Mouse (Mus musculus): ENCODE measurements around the gene Kansl2. TPM values are rescaled to one million over a fixed set of nuclear protein-coding genes. Genes with fewer than 3 reads are reported as not detected.
A peak's percentile ranks its signal among the peaks of the same experiment; 100 is the strongest.
"Not testable (repeated sequence)": the region's sequence is repeated elsewhere in the genome, so short reads cannot be mapped to it uniquely, and the experiment has no call there.

The Kansl2 gene
- polyA plus RNA-seq, 1 experiment from 2014 or later: 121 TPM

- WGBS: under 1% methylated on average over 18 of the region's 18 CpGs
- H3K9me3 ChIP-seq (replicated peaks): no peaks in the 10 kb centered on the region
- H3K9ac ChIP-seq: peak overlapping the region; percentile 90
- peak overlapping the region; percentile 89 for H3K4me3 ChIP-seq (replicated peaks)
- ATAC-seq (replicated peaks; ENCODE audit: low FRiP score): no peak
- H3K4me1 ChIP-seq: peaks cover 14% of the 10 kb centered on the region
- H3K27ac ChIP-seq: peak overlapping the region; percentile 100
- H3K36me3 ChIP-seq: peaks cover 44% of the 10 kb centered on the region
- H3K4me2 ChIP-seq: peak overlapping the region; percentile 82
- no peaks in the 10 kb centered on the region for H3K27me3 ChIP-seq
Observed at GRCm38 (mm10) chr15:98533035-98533531, 981 bp downstream of the Kansl2 start.

GRCm38 (mm10) chr15:98532281-98532680, 1.8 kb downstream of the Kansl2 start:
- Histone ChIP-seq H3K9ac (peak overlapping the region; percentile 90), H3K36me3 (peaks cover 47% of the 10 kb centered on the region), H3K4me2 (peak overlapping the region; percentile 82), H3K27me3 (no peaks in the 10 kb centered on the region), H3K4me1 (peaks cover 14% of the 10 kb centered on the region), H3K27ac (no peak overlapping the region), H3K9me3 (replicated peaks) (no peaks in the 10 kb centered on the region), H3K4me3 (replicated peaks) (peak overlapping the region; percentile 89)
- WGBS: 29% methylated on average over 5 of the region's 5 CpGs
- no peak for ATAC-seq (replicated peaks; ENCODE audit: low FRiP score)

- no peak for ATAC-seq (replicated peaks; ENCODE audit: low FRiP score)
- 83% methylated on average over 5 of the region's 5 CpGs for WGBS
- Histone ChIP-seq H3K4me1 (peaks cover 14% of the 10 kb centered on the region), H3K4me3 (replicated peaks) (no peak overlapping the region), H3K27me3 (no peaks in the 10 kb centered on the region), H3K27ac (no peak overlapping the region), H3K36me3 (peaks cover 87% of the 10 kb centered on the region), H3K9me3 (replicated peaks) (no peaks in the 10 kb centered on the region), H3K4me2 (no peak overlapping the region), H3K9ac (no peak overlapping the region)
Observed at GRCm38 (mm10) chr15:98528066-98528563, 5.9 kb downstream of the Kansl2 start.

GRCm38 (mm10) chr15:98527056-98527771, 6.8 kb downstream of the Kansl2 start:
- H3K4me2 ChIP-seq: no peak overlapping the region
- H3K27me3 ChIP-seq: no peaks in the 10 kb centered on the region
- peaks cover 96% of the 10 kb centered on the region for H3K36me3 ChIP-seq
- peaks cover 7% of the 10 kb centered on the region for H3K4me1 ChIP-seq
- 93% methylated on average over 5 of the region's 5 CpGs for WGBS
- H3K4me3 ChIP-seq (replicated peaks): no peak overlapping the region
- no peak for ATAC-seq (replicated peaks; ENCODE audit: low FRiP score)
- no peaks in the 10 kb centered on the region for H3K9me3 ChIP-seq (replicated peaks)
- no peak overlapping the region for H3K9ac ChIP-seq
- no peak overlapping the region for H3K27ac ChIP-seq

GRCm38 (mm10) chr15:98526057-98526456, 8.0 kb downstream of the Kansl2 start:
- H3K9me3 ChIP-seq (replicated peaks): no peaks in the 10 kb centered on the region
- no peak overlapping the region for H3K4me2 ChIP-seq
- no peak for ATAC-seq (replicated peaks; ENCODE audit: low FRiP score)
- no peak overlapping the region for H3K27ac ChIP-seq
- no peak overlapping the region for H3K9ac ChIP-seq
- no peaks in the 10 kb centered on the region for H3K4me1 ChIP-seq
- H3K4me3 ChIP-seq (replicated peaks): no peak overlapping the region
- H3K36me3 ChIP-seq: peaks cover 99% of the 10 kb centered on the region
- H3K27me3 ChIP-seq: no peaks in the 10 kb centered on the region
- WGBS: 80% methylated on average over 5 of the region's 5 CpGs

DNA sequence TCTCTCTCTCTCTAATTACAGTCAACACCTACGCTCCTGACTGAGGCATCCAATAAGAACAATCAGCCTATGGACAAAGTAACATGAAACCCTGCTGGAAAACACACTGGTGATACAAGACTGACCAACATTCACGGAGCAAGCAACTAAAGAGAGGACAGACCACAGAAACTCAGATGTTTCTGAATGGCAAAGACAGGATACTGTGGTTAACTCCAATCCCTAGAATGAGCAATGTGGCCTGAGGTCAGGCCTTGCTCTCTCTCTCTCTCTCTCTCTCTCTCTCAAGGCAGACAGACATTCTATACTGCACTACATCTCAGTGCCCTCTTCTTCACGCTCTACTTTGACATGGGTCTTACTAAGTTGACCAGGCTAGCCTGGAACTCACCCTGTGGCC, 12.8 kb downstream of the Kansl2 start:
- H3K9ac ChIP-seq: no peak overlapping the region
- no peaks in the 10 kb centered on the region for H3K27me3 ChIP-seq
- no peak for ATAC-seq (replicated peaks; ENCODE audit: low FRiP score)
- no peaks in the 10 kb centered on the region for H3K4me1 ChIP-seq
- peaks cover 79% of the 10 kb centered on the region for H3K36me3 ChIP-seq
- H3K27ac ChIP-seq: no peak overlapping the region
- no peaks in the 10 kb centered on the region for H3K9me3 ChIP-seq (replicated peaks)
- no peak overlapping the region for H3K4me3 ChIP-seq (replicated peaks)
- H3K4me2 ChIP-seq: no peak overlapping the region
- WGBS: 78% methylated on average over 3 of the region's 3 CpGs

GRCm38 (mm10) chr15:98517380-98518355, 16.4 kb downstream of the Kansl2 start:
- 67% methylated on average over 16 of the region's 16 CpGs for WGBS

GRCm38 (mm10) chr15:98514845-98515244, 19.2 kb downstream of the Kansl2 start:
- H3K9me3 ChIP-seq (replicated peaks); H3K9ac ChIP-seq; H3K4me2 ChIP-seq; H3K27me3 ChIP-seq; H3K27ac ChIP-seq; H3K4me3 ChIP-seq (replicated peaks); ATAC-seq (replicated peaks; ENCODE audit: low FRiP score): not testable (repeated sequence)
- H3K36me3 ChIP-seq: peaks cover 18% of the 10 kb centered on the region
- peaks cover 12% of the 10 kb centered on the region for H3K4me1 ChIP-seq
- 83% methylated on average over 2 of the region's 2 CpGs for WGBS

More at GRCm38 (mm10) chr15:98517380-98518355, 16.4 kb downstream of the Kansl2 start:
- 0 out of 2 replicates have a peak, but pooled peaks cover 4% of the 10 kb centered on the region for H3K4me1 ChIP-seq
- no peak overlapping the region for H3K9ac ChIP-seq
- H3K27ac ChIP-seq: no peak overlapping the region
- no peak overlapping the region for H3K4me2 ChIP-seq
- H3K4me3 ChIP-seq (replicated peaks): no peak overlapping the region
- H3K9me3 ChIP-seq (replicated peaks): no peaks in the 10 kb centered on the region
- 0 out of 2 replicates have a peak, but pooled peaks have one; percentile 45 for ATAC-seq (replicated peaks; ENCODE audit: low FRiP score)
- H3K27me3 ChIP-seq: no peaks in the 10 kb centered on the region
- H3K36me3 ChIP-seq: peaks cover 45% of the 10 kb centered on the region

DNA sequence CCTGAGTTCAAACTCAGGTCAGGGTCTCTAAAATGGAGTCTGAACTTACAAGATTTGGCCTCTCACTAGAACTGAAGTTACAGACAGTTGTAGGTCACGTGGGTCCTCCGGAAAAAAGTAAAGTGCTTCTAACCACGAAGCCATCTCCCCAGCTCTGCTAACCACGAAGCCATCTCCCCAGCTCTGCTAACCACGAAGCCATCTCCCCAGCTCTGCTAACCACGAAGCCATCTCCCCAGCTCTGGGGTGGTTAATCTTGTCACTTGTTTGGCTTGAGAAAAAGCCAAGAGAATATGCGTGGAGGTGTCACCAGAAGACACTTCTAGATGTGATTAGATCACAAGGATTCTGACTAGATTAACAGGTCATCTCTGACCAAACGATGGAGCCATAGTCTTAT, 19.9 kb downstream of the Kansl2 start:
- Histone ChIP-seq H3K9me3 (replicated peaks) (no peaks in the 10 kb centered on the region), H3K4me1 (peaks cover 12% of the 10 kb centered on the region), H3K27ac (no peak overlapping the region), H3K27me3 (no peaks in the 10 kb centered on the region), H3K4me3 (replicated peaks) (no peak overlapping the region), H3K36me3 (peaks cover 12% of the 10 kb centered on the region), H3K4me2 (no peak overlapping the region), H3K9ac (no peak overlapping the region)
- ATAC-seq (replicated peaks; ENCODE audit: low FRiP score): no peak
- WGBS: 81% methylated on average over 8 of the region's 8 CpGs

DNA sequence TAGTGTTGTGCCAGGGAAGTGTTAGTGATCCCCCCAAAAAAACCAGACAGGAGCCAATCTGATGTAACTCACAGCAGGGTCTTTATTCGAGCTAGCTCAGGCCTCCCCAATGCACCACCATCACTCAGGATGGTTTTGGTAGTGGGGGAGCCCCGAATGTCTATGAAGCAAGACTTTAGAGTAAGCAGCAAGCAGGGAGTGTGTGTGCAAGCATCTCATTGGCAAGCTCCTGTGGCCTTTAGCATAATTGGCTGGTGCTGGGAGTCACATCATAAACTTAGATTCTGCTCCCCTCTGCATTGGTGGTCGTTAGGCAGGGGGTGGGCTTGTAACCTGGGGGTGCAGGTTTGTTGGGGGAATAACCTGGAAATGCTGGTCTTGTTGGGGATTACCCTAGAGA, 20.4 kb downstream of the Kansl2 start:
- not testable (repeated sequence) for ATAC-seq (replicated peaks; ENCODE audit: low FRiP score); H3K27me3 ChIP-seq; H3K4me3 ChIP-seq (replicated peaks); H3K4me2 ChIP-seq; H3K27ac ChIP-seq; H3K9ac ChIP-seq; H3K9me3 ChIP-seq (replicated peaks)
- Histone ChIP-seq H3K4me1 (peaks cover 12% of the 10 kb centered on the region), H3K36me3 (peaks cover 12% of the 10 kb centered on the region)
- WGBS: 68% methylated on average over 3 of the region's 3 CpGs

DNA sequence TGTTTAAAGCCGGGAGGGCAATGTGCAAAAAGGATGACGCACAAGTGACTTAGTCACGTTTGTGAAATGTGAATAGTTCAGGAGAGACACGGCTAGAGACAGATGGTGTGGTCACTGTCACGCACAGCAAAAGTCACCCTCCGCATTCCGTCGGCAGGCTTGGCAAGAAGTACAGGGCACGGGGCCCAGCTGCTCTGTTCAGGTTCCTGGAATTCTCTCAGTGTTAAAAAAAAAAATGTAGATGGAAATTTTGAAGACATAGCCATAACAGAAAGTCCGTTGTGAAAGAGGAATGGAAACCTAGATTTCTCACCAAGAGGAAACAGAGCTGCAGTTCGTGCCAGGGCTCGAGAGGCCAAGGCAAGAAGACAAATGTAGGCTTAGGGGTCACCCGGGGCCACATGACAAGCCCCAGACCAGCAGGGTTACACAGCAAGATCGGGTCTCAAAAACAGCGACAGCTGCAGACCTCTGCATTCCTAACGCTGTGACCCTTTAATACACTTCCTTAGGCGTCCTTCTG, 21.2 kb downstream of the Kansl2 start:
- no peaks in the 10 kb centered on the region for H3K27me3 ChIP-seq
- 51% methylated on average over 17 of the region's 17 CpGs for WGBS
- no peak overlapping the region for H3K4me2 ChIP-seq
- peaks cover 5% of the 10 kb centered on the region for H3K36me3 ChIP-seq
- H3K9me3 ChIP-seq (replicated peaks): no peaks in the 10 kb centered on the region
- no peak overlapping the region for H3K9ac ChIP-seq
- no peak for ATAC-seq (replicated peaks; ENCODE audit: low FRiP score)
- H3K27ac ChIP-seq: no peak overlapping the region
- peaks cover 12% of the 10 kb centered on the region for H3K4me1 ChIP-seq
- no peak overlapping the region for H3K4me3 ChIP-seq (replicated peaks)

Data from kidney, embryonic 15.5 days (tissue).